Mouse (Mus musculus): ENCODE measurements around the gene Ankrd52.

Ankrd52 gene

GRCm38 (mm10) chr10:128401638-128402037 is 24.7 kb downstream of the Ankrd52 start:
- no peak for DNase-seq (ENCODE audit: low read depth, low spot score)

GRCm38 (mm10) chr10:128403931-128404330 is 27.0 kb downstream of the Ankrd52 start:
- DNase-seq (ENCODE audit: low read depth, low spot score) = no peak

- peak; percentile 64 for DNase-seq (ENCODE audit: low read depth, low spot score)
Measured at GRCm38 (mm10) chr10:128408591-128409535, 31.9 kb downstream of the Ankrd52 start.

- peak; percentile 99 for DNase-seq (ENCODE audit: low read depth, low spot score)
Measured at GRCm38 (mm10) chr10:128409692-128410559, 33.0 kb downstream of the Ankrd52 start.

GRCm38 (mm10) chr10:128410560-128410845 is 33.6 kb downstream of the Ankrd52 start:
- DNase-seq (ENCODE audit: low read depth, low spot score) = peak; percentile 62

GRCm38 (mm10) chr10:128411211-128412054 is 34.5 kb downstream of the Ankrd52 start, which contains the start of the genes Nabp2 and Rnf41:
Gene Nabp2, minus strand, starts transcription at chr10:128411492.
Gene Rnf41, plus strand, starts transcription at chr10:128411657.
- DNase-seq (ENCODE audit: low read depth, low spot score) = peak; percentile 99

- DNase-seq (ENCODE audit: low read depth, low spot score) = no peak
Measured at GRCm38 (mm10) chr10:128412055-128412381, 35.1 kb downstream of the Ankrd52 start.

GRCm38 (mm10) chr10:128412558-128412957 is 35.6 kb downstream of the Ankrd52 start:
- DNase-seq (ENCODE audit: low read depth, low spot score) = no peak

- no peak for DNase-seq (ENCODE audit: low read depth, low spot score)
Measured at GRCm38 (mm10) chr10:128413076-128413475, 36.2 kb downstream of the Ankrd52 start.

- DNase-seq (ENCODE audit: low read depth, low spot score) = no peak
Measured at GRCm38 (mm10) chr10:128414848-128415247, 37.9 kb downstream of the Ankrd52 start.

GRCm38 (mm10) chr10:128422426-128422825 is 45.5 kb downstream of the Ankrd52 start:
- no peak for DNase-seq (ENCODE audit: low read depth, low spot score)

GRCm38 (mm10) chr10:128424604-128425003 is 47.7 kb downstream of the Ankrd52 start:
- DNase-seq (ENCODE audit: low read depth, low spot score) = no peak

- no peak for DNase-seq (ENCODE audit: low read depth, low spot score)
Measured at GRCm38 (mm10) chr10:128425260-128425659, 48.3 kb downstream of the Ankrd52 start.

GRCm38 (mm10) chr10:128429052-128429451 is 52.1 kb downstream of the Ankrd52 start:
- no peak for DNase-seq (ENCODE audit: low read depth, low spot score)

- DNase-seq (ENCODE audit: low read depth, low spot score) = no peak
Measured at GRCm38 (mm10) chr10:128429454-128429853, 52.5 kb downstream of the Ankrd52 start.

- no peak for DNase-seq (ENCODE audit: low read depth, low spot score)
Measured at GRCm38 (mm10) chr10:128433417-128433816, 56.5 kb downstream of the Ankrd52 start.

GRCm38 (mm10) chr10:128434681-128435080 is 57.8 kb downstream of the Ankrd52 start:
- peak; percentile 19 for DNase-seq (ENCODE audit: low read depth, low spot score)

GRCm38 (mm10) chr10:128435186-128435823 is 58.4 kb downstream of the Ankrd52 start:
- DNase-seq (ENCODE audit: low read depth, low spot score) = no peak

- DNase-seq (ENCODE audit: low read depth, low spot score) = no peak
Measured at GRCm38 (mm10) chr10:128435873-128436272, 59.0 kb downstream of the Ankrd52 start.

- DNase-seq (ENCODE audit: low read depth, low spot score) = no peak
Measured at GRCm38 (mm10) chr10:128436376-128436775, 59.5 kb downstream of the Ankrd52 start.

- DNase-seq (ENCODE audit: low read depth, low spot score) = no peak
Measured at GRCm38 (mm10) chr10:128438675-128439279, 61.9 kb downstream of the Ankrd52 start.
